Mouse (Mus musculus) telencephalon, adult 2 months (tissue): ENCODE data around the gene Krcc1.
"Not testable (repeated sequence)": the region's sequence is repeated elsewhere in the genome, so short reads cannot be mapped to it uniquely, and the experiment has no call there.

Experiments used
- DNase-seq: peaks from one replicate; pipeline ENCODE4 v3.0.0-alpha.2; 2011; ENCODE audit warnings: low read depth, low spot score

The Krcc1 gene

GRCm38 (mm10) chr6:71331491-71331890 lies 60.0 kb downstream of the Krcc1 start:
- DNase-seq, result not testable (repeated sequence)

GRCm38 (mm10) chr6:71332236-71332965 lies 60.9 kb downstream of the Krcc1 start:
- no peak for DNase-seq

GRCm38 (mm10) chr6:71333031-71333430 lies 61.6 kb downstream of the Krcc1 start:
- no peak for DNase-seq

GRCm38 (mm10) chr6:71333578-71334273 lies 62.2 kb downstream of the Krcc1 start:
- no peak for DNase-seq
